Mouse (Mus musculus): ENCODE data around the gene Col27a1.

Col27a1 gene

GRCm38 (mm10) chr4:63260506-63260905, 46.7 kb downstream of the Col27a1 start:
- DNase-seq (ENCODE audit: low read depth, low spot score), result no peak

- DNase-seq (ENCODE audit: low read depth, low spot score), result no peak
Measured at GRCm38 (mm10) chr4:63262941-63263340, 49.1 kb downstream of the Col27a1 start.

GRCm38 (mm10) chr4:63266276-63266675, 52.5 kb downstream of the Col27a1 start:
- no peak for DNase-seq (ENCODE audit: low read depth, low spot score)

GRCm38 (mm10) chr4:63267121-63267520, 53.3 kb downstream of the Col27a1 start:
- DNase-seq (ENCODE audit: low read depth, low spot score), result no peak

GRCm38 (mm10) chr4:63267586-63267985, 53.8 kb downstream of the Col27a1 start:
- no peak for DNase-seq (ENCODE audit: low read depth, low spot score)

- no peak for DNase-seq (ENCODE audit: low read depth, low spot score)
Measured at GRCm38 (mm10) chr4:63268777-63269176, 55.0 kb downstream of the Col27a1 start.

GRCm38 (mm10) chr4:63274516-63274915, 60.7 kb downstream of the Col27a1 start:
- no peak for DNase-seq (ENCODE audit: low read depth, low spot score)

- DNase-seq (ENCODE audit: low read depth, low spot score), result no peak
Measured at GRCm38 (mm10) chr4:63275251-63275650, 61.4 kb downstream of the Col27a1 start.

GRCm38 (mm10) chr4:63276571-63276970, 62.8 kb downstream of the Col27a1 start:
- DNase-seq (ENCODE audit: low read depth, low spot score), result no peak

- no peak for DNase-seq (ENCODE audit: low read depth, low spot score)
Measured at GRCm38 (mm10) chr4:63278821-63279220, 65.0 kb downstream of the Col27a1 start.

GRCm38 (mm10) chr4:63281694-63282093, 67.9 kb downstream of the Col27a1 start:
- no peak for DNase-seq (ENCODE audit: low read depth, low spot score)

- DNase-seq (ENCODE audit: low read depth, low spot score), result no peak
Measured at GRCm38 (mm10) chr4:63283319-63283718, 69.5 kb downstream of the Col27a1 start.

- peak; percentile 10 for DNase-seq (ENCODE audit: low read depth, low spot score)
Measured at GRCm38 (mm10) chr4:63286034-63286433, 72.2 kb downstream of the Col27a1 start.

GRCm38 (mm10) chr4:63288497-63288896, 74.7 kb downstream of the Col27a1 start:
- no peak for DNase-seq (ENCODE audit: low read depth, low spot score)

GRCm38 (mm10) chr4:63290081-63290480, 76.3 kb downstream of the Col27a1 start:
- no peak for DNase-seq (ENCODE audit: low read depth, low spot score)

GRCm38 (mm10) chr4:63291075-63291474, 77.3 kb downstream of the Col27a1 start:
- no peak for DNase-seq (ENCODE audit: low read depth, low spot score)

GRCm38 (mm10) chr4:63291658-63292057, 77.9 kb downstream of the Col27a1 start:
- no peak for DNase-seq (ENCODE audit: low read depth, low spot score)

GRCm38 (mm10) chr4:63295641-63296040, 81.8 kb downstream of the Col27a1 start:
- DNase-seq (ENCODE audit: low read depth, low spot score), result no peak

- no peak for DNase-seq (ENCODE audit: low read depth, low spot score)
Measured at GRCm38 (mm10) chr4:63296263-63296662, 82.5 kb downstream of the Col27a1 start.

- no peak for DNase-seq (ENCODE audit: low read depth, low spot score)
Measured at GRCm38 (mm10) chr4:63296876-63297275, 83.1 kb downstream of the Col27a1 start.

GRCm38 (mm10) chr4:63298191-63298590, 84.4 kb downstream of the Col27a1 start:
- DNase-seq (ENCODE audit: low read depth, low spot score), result no peak

GRCm38 (mm10) chr4:63302641-63303040, 88.8 kb downstream of the Col27a1 start:
- no peak for DNase-seq (ENCODE audit: low read depth, low spot score)

GRCm38 (mm10) chr4:63307175-63308062, 93.6 kb downstream of the Col27a1 start:
- peak; percentile 70 for DNase-seq (ENCODE audit: low read depth, low spot score)

Measured in R1 (cell line).